Mouse (Mus musculus) forebrain, embryonic 15.5 days (tissue): Measurements from ENCODE around the gene Tmem104. TPM values are rescaled to one million over a fixed set of nuclear protein-coding genes. Genes with fewer than 3 reads are reported as not detected.

Experiments used
- ATAC-seq: fragments of 200-750 bp; cut with Nextera tagmentation; replicated peaks from 2 replicates; pipeline ENCODE4 v1.8.0; 2017; ENCODE audit warnings: mild to moderate bottlenecking, moderate TSS enrichment, moderate library complexity
- H3K27ac ChIP-seq: fragments of 300-500 bp; sonication (generic); replicated peaks from 2 replicates; pipeline ENCODE4 v1.5.1; 2015; ENCODE audit warnings: mild to moderate bottlenecking, inconsistent platforms
- H3K27me3 ChIP-seq: fragments of 300-500 bp; sonication (generic); 2 replicates; pipeline ENCODE4 v1.6.1; 2015; ENCODE audit warnings: inconsistent platforms
- H3K36me3 ChIP-seq: fragments of 300-500 bp; sonication (generic); 2 replicates; pipeline ENCODE4 v1.6.1; 2015; ENCODE audit warnings: mild to moderate bottlenecking, inconsistent platforms
- H3K4me1 ChIP-seq: fragments of 300-500 bp; sonication (generic); 2 replicates; pipeline ENCODE4 v1.6.1; 2015; ENCODE audit warnings: inconsistent platforms
- H3K4me2 ChIP-seq: fragments of 300-500 bp; sonication (generic); replicated peaks from 2 replicates; pipeline ENCODE4 v1.6.1; 2015; ENCODE audit warnings: mild to moderate bottlenecking, inconsistent platforms
- H3K4me3 ChIP-seq: fragments of 300-500 bp; sonication (generic); 2 replicates; pipeline ENCODE4 v1.5.1; 2015; ENCODE audit warnings: mild to moderate bottlenecking, inconsistent platforms
- H3K9ac ChIP-seq: fragments of 300-500 bp; sonication (generic); replicated peaks from 2 replicates; pipeline ENCODE4 v1.6.1; 2015; ENCODE audit warnings: mild to moderate bottlenecking, inconsistent platforms
- H3K9me3 ChIP-seq: fragments of 300-500 bp; sonication (generic); 2 replicates; pipeline ENCODE4 v1.6.1; 2016; ENCODE audit warnings: inconsistent platforms
- WGBS: fragments of 180-500 bp; shearing (Covaris S2); methylation state at CpG from one replicate; pipeline ENCODE4 v1.1.7; 2015; ENCODE audit warnings: mixed read lengths; 5-methylcytosine and 5-hydroxymethylcytosine counted together
- polyA plus RNA-seq: library from polyadenylated mRNA; unstranded; fragments of >200 nt; fragmentation: Nextera tagmentation; extraction: Ambion mirVana; gene quantifications from 2 replicates; pipeline ENCODE4 v1.2.1, GENCODE M21; 2015

Tmem104 gene
- 10.8 and 12.4 TPM in 2 replicates for polyA plus RNA-seq

- ATAC-seq, result peak; percentile 96
- H3K4me1 ChIP-seq, result peaks cover 18% of the 10 kb centered on the region
- H3K27ac ChIP-seq, result peak within 1 kb of the TSS; percentile 73
- H3K9ac ChIP-seq, result peak within 1 kb of the TSS; percentile 77
- peak within 1 kb of the TSS; percentile 68 for H3K4me3 ChIP-seq
- H3K27me3 ChIP-seq, result no peaks in the 10 kb centered on the region
- no peaks in the 10 kb centered on the region for H3K36me3 ChIP-seq
- H3K9me3 ChIP-seq, result no peaks in the 10 kb centered on the region
- under 1% methylated on average over 39 of the region's 39 CpGs for WGBS
- H3K4me2 ChIP-seq, result peak within 1 kb of the TSS; percentile 85
Measured at GRCm38 (mm10) chr11:115187224-115187639, at the start of gene Tmem104. Tmem104 (plus strand) TSS chr11:115187487.

GRCm38 (mm10) chr11:115138597-115139262 is 48.6 kb upstream of the Tmem104 start:
- Histone ChIP-seq H3K4me3 (no peak overlapping the region), H3K9me3 (no peaks in the 10 kb centered on the region), H3K36me3 (no peaks in the 10 kb centered on the region), H3K9ac (no peak overlapping the region), H3K27me3 (no peaks in the 10 kb centered on the region), H3K4me1 (no peaks in the 10 kb centered on the region), H3K27ac (no peak overlapping the region), H3K4me2 (no peak overlapping the region)
- ATAC-seq, result no peak
- WGBS, result 77% methylated on average over 5 of the region's 5 CpGs

GRCm38 (mm10) chr11:115141970-115142369 is 45.3 kb upstream of the Tmem104 start:
- Histone ChIP-seq H3K4me1 (no peaks in the 10 kb centered on the region), H3K9ac (no peak overlapping the region), H3K9me3 (no peaks in the 10 kb centered on the region), H3K4me3 (no peak overlapping the region), H3K36me3 (no peaks in the 10 kb centered on the region), H3K4me2 (no peak overlapping the region), H3K27ac (no peak overlapping the region), H3K27me3 (no peaks in the 10 kb centered on the region)
- 89% methylated on average over 2 of the region's 2 CpGs for WGBS
- no peak for ATAC-seq

- Histone ChIP-seq H3K27me3 (no peaks in the 10 kb centered on the region; the same call in 1 of the 2 replicates), H3K9ac (no peak overlapping the region), H3K4me1 (peaks cover 11% of the 10 kb centered on the region), H3K27ac (no peak overlapping the region), H3K9me3 (no peaks in the 10 kb centered on the region), H3K4me3 (no peak overlapping the region), H3K4me2 (no peak overlapping the region), H3K36me3 (no peaks in the 10 kb centered on the region)
- ATAC-seq, result no peak
- WGBS, result 87% methylated on average over 4 of the region's 4 CpGs
Measured at GRCm38 (mm10) chr11:115147813-115148212, 39.5 kb upstream of the Tmem104 start.

- Histone ChIP-seq H3K27me3 (peaks cover 19% of the 10 kb centered on the region), H3K9me3 (no peaks in the 10 kb centered on the region), H3K36me3 (no peaks in the 10 kb centered on the region), H3K9ac (no peak overlapping the region), H3K4me2 (no peak overlapping the region), H3K4me1 (peaks cover 18% of the 10 kb centered on the region), H3K27ac (no peak overlapping the region), H3K4me3 (no peak overlapping the region)
- ATAC-seq, result no peak
- 82% methylated on average over 6 of the region's 6 CpGs for WGBS
Measured at GRCm38 (mm10) chr11:115150741-115151254, 36.5 kb upstream of the Tmem104 start.

- Histone ChIP-seq H3K4me1 (peaks cover 18% of the 10 kb centered on the region), H3K27ac (no peak overlapping the region), H3K27me3 (peaks cover 19% of the 10 kb centered on the region), H3K4me3 (peak overlapping the region; percentile 41), H3K9ac (peak overlapping the region; percentile 55; the same call in 1 of the 2 replicates), H3K4me2 (peak overlapping the region; percentile 67), H3K9me3 (no peaks in the 10 kb centered on the region), H3K36me3 (no peaks in the 10 kb centered on the region)
- peak; percentile 85 for ATAC-seq
- WGBS, result 5% methylated on average over 15 of the region's 15 CpGs
Measured at GRCm38 (mm10) chr11:115151755-115152429, 35.4 kb upstream of the Tmem104 start.

- Histone ChIP-seq H3K4me2 (no peak overlapping the region), H3K27ac (no peak overlapping the region), H3K4me1 (peaks cover 18% of the 10 kb centered on the region), H3K9me3 (no peaks in the 10 kb centered on the region), H3K4me3 (no peak overlapping the region), H3K9ac (no peak overlapping the region), H3K27me3 (peaks cover 19% of the 10 kb centered on the region), H3K36me3 (no peaks in the 10 kb centered on the region)
- no peak for ATAC-seq
- WGBS, result 80% methylated on average over 9 of the region's 9 CpGs
Measured at GRCm38 (mm10) chr11:115153088-115153487, 34.2 kb upstream of the Tmem104 start.

GRCm38 (mm10) chr11:115153699-115154292 is 33.5 kb upstream of the Tmem104 start:
- Histone ChIP-seq H3K4me1 (peaks cover 18% of the 10 kb centered on the region), H3K36me3 (no peaks in the 10 kb centered on the region), H3K27me3 (peaks cover 19% of the 10 kb centered on the region), H3K9ac (no peak overlapping the region), H3K9me3 (no peaks in the 10 kb centered on the region), H3K4me2 (peak overlapping the region; percentile 38), H3K4me3 (peak overlapping the region; percentile 28), H3K27ac (no peak overlapping the region)
- ATAC-seq, result 0 out of 2 replicates have a peak, but pooled peaks have one; percentile 49
- under 1% methylated on average over 35 of the region's 35 CpGs for WGBS

- Histone ChIP-seq H3K9me3 (no peaks in the 10 kb centered on the region), H3K4me1 (peaks cover 18% of the 10 kb centered on the region), H3K4me3 (no peak overlapping the region), H3K4me2 (no peak overlapping the region), H3K27ac (no peak overlapping the region), H3K27me3 (peaks cover 19% of the 10 kb centered on the region), H3K36me3 (no peaks in the 10 kb centered on the region), H3K9ac (no peak overlapping the region)
- 33% methylated on average over 5 of the region's 5 CpGs for WGBS
- ATAC-seq, result no peak
Measured at GRCm38 (mm10) chr11:115155053-115155634, 32.1 kb upstream of the Tmem104 start.

GRCm38 (mm10) chr11:115157933-115158719 is 29.2 kb upstream of the Tmem104 start:
- H3K27me3 ChIP-seq, result peaks cover 36% of the 10 kb centered on the region
- no peak overlapping the region for H3K4me3 ChIP-seq
- no peaks in the 10 kb centered on the region for H3K9me3 ChIP-seq
- peaks cover 17% of the 10 kb centered on the region for H3K4me1 ChIP-seq
- 35% methylated on average over 12 of the region's 12 CpGs for WGBS
- ATAC-seq, result no peak
- no peak overlapping the region for H3K4me2 ChIP-seq
- H3K27ac ChIP-seq, result no peak overlapping the region
- no peaks in the 10 kb centered on the region for H3K36me3 ChIP-seq
- H3K9ac ChIP-seq, result no peak overlapping the region

- Histone ChIP-seq H3K27ac (no peak overlapping the region), H3K4me3 (no peak overlapping the region), H3K9ac (no peak overlapping the region), H3K4me2 (no peak overlapping the region), H3K4me1 (peaks cover 30% of the 10 kb centered on the region), H3K36me3 (no peaks in the 10 kb centered on the region), H3K27me3 (peaks cover 34% of the 10 kb centered on the region; the same call in 1 of the 2 replicates), H3K9me3 (no peaks in the 10 kb centered on the region)
- 51% methylated on average over 11 of the region's 11 CpGs for WGBS
- ATAC-seq, result no peak
Measured at GRCm38 (mm10) chr11:115160016-115160797, 27.1 kb upstream of the Tmem104 start.
